Mouse (Mus musculus): ENCODE results near the gene Isyna1. TPM values are rescaled to one million over a fixed set of nuclear protein-coding genes. Genes with fewer than 3 reads are reported as not detected.

Isyna1 gene
- 87.1 and 105 TPM in 2 replicates for polyA plus RNA-seq (2015; fragmentation: Nextera tagmentation; extraction: Ambion mirVana)

DNA sequence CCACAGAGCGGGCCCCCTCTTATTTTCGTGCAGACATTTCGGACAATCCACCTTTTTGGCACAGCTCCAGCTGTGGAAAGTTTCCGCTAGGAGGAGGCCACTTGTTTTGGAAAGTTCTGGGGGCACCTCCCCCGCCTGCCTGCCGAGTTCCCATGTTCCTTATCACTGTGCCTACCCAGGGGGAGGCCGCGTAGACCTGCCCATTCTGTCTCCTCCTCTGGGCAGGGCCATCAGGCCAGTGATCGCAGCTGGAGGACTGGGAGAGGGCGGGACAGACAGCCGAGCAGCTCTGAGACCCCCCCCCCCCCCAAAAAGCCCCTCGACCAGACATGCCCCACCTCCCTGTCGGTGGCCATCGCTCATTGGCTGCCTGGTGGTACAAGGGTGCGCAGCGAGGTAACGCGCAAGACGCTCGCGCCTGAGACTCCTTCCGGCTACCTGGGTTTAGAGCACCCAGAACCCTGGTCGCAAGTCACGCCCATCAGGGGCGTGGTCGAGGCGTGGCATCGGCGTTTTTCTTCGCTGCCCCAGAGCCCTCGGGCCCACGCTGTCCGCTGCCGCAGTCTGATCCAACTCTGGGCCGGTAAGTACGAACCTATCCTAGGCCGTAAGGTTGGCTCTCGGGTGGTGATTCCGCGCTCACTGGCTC lies at the start of gene Isyna1:
TSS of gene Isyna1 (plus strand) at position 413 of the 649 bp plus-strand sequence.
- peak within 1 kb of the TSS; percentile 66 for H3K27ac ChIP-seq
- peak within 1 kb of the TSS; percentile 66 for H3K4me3 ChIP-seq
- peak; percentile 84 for ATAC-seq
- H3K9me3 ChIP-seq (replicated peaks) = no peaks in the 10 kb centered on the region
- peak within 1 kb of the TSS; percentile 79 for H3K9ac ChIP-seq
- peaks cover 16% of the 10 kb centered on the region; the same call in 1 of the 2 replicates for H3K27me3 ChIP-seq
- WGBS = under 1% methylated on average over 38 of the region's 40 CpGs
- H3K4me1 ChIP-seq = peaks cover 50% of the 10 kb centered on the region
- H3K4me2 ChIP-seq = peak within 1 kb of the TSS; percentile 98
- peaks cover 51% of the 10 kb centered on the region for H3K36me3 ChIP-seq (ENCODE audit: poor library complexity, severe bottlenecking)

DNA sequence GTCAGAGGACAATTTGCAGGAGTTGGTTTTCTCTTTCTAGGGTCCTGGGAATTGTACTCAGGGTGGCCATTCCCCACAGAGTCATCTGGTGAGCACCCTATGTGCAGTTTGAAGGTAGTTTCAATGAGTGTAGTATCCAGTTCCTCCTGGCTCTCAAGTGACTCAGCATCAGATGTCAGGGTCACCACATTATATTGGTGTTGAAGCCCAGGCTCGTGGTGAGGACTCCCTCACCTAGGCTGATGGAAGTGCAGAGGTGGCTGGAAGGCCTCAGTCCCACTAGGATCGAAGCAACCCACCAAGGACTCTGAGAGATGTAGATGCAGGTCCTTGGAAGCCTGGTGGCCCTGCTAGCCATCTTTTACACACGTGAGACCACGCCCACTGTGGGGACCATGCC lies 47.8 kb upstream of the Isyna1 start:
- 92% methylated on average over 4 of the region's 4 CpGs for WGBS
- ATAC-seq = no peak

DNA sequence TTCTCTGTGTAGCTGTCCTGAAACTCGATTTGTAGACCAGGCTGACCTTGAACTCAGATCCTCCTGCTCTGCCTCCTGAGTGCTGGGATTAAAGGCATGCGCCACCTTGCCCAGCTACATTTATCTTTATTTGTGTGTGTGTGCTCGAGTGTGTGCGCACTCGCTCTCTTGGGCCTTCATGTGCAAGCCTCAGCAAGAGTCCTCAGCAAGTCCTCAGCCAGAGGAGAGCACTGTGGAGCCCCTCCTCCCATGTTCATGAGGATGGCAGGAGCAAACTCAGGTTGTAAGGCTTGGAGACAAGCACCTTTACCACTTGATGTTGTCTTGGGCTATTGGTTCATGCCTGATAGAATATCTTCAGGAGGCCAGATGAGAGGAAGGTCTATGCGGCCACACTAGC lies 46.4 kb upstream of the Isyna1 start:
- Histone ChIP-seq H3K9me3 (replicated peaks) (no peaks in the 10 kb centered on the region), H3K4me1 (peaks cover 3% of the 10 kb centered on the region; the same call in 1 of the 2 replicates), H3K36me3 (ENCODE audit: poor library complexity, severe bottlenecking) (no peaks in the 10 kb centered on the region), H3K4me3 (no peak overlapping the region), H3K27ac (no peak overlapping the region), H3K27me3 (no peaks in the 10 kb centered on the region), H3K4me2 (no peak overlapping the region), H3K9ac (no peak overlapping the region)
- ATAC-seq = no peak
- 93% methylated on average over 6 of the region's 6 CpGs for WGBS

More for the DNA sequence above, 47.8 kb upstream of the Isyna1 start:
- Histone ChIP-seq H3K4me2 (no peak overlapping the region), H3K9me3 (replicated peaks) (no peaks in the 10 kb centered on the region), H3K27ac (no peak overlapping the region), H3K36me3 (ENCODE audit: poor library complexity, severe bottlenecking) (no peaks in the 10 kb centered on the region), H3K4me3 (no peak overlapping the region), H3K9ac (no peak overlapping the region), H3K4me1 (peaks cover 11% of the 10 kb centered on the region), H3K27me3 (no peaks in the 10 kb centered on the region)

DNA sequence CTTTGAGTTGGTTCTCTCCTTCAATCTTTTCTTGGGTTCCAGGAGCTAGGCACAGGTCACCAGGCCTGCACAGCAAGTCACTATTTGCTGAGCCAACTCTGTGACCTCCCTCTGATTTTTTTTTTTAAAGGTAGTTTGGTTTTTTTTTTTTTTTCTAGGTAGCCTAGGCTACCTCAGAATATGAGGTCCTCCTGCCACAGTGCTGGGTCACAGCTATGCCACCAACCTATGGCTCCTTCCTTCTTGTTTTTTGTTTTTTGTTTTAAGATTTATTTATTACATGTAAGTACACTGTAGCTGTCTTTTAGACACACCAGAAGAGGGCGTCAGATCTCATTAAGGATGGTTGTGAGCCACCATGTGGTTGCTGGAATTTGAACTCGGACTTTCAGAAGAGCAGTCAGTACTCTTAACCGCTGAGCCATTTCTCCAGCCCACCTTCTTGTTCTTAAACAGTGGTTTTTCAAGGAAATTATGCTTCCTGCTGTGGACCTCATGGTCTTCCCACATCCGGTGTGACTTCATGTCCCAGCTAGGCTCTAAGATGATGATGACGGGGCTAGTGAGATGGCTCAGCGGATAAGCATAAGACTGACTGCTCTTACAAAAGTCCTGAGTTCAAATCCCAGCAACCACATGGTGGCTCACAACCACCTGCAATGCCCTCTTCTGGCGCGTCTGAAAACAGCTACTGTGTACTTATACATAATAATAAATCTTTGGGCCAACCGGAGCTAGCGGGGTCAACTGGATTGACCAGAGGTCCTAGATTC lies 44.6 kb upstream of the Isyna1 start:
- Histone ChIP-seq H3K9ac (no peak overlapping the region), H3K27ac (no peak overlapping the region), H3K4me3 (no peak overlapping the region), H3K4me1 (peaks cover 17% of the 10 kb centered on the region), H3K9me3 (replicated peaks) (no peaks in the 10 kb centered on the region), H3K4me2 (no peak overlapping the region), H3K27me3 (no peaks in the 10 kb centered on the region), H3K36me3 (ENCODE audit: poor library complexity, severe bottlenecking) (no peaks in the 10 kb centered on the region)
- WGBS = 96% methylated on average over 10 of the region's 10 CpGs
- ATAC-seq = no peak

DNA sequence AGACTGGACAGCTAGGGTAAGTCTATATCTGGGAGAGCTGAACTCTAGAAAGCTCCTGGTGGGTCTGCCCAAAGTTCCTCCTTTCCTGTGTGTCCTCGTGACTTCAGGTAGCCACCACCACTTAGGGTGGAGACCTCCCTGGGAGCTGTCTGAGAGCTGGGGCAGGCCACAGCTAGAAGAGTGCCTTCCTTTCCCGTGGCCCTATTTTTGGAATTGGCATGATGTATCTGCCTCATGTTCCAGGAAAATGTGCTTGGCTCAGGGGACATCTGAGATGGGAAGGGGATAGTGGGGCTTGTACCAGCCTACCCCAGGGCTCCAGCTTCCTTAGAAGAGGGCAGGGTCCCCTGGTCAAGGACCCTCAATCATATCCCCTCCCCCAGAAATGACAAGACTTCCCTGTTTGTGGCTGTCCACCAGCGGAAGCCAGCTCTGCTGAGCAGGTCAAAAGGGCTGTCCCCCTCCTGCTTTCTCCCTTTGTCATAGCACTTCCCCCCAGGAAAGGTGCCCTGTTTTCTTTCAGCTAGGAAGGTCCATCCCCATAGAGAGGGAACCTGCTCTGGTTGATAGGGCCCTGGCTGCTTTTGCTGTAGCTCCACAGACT lies 42.5 kb upstream of the Isyna1 start:
- Histone ChIP-seq H3K4me3 (no peak overlapping the region), H3K9ac (no peak overlapping the region; the same call in 1 of the 2 replicates), H3K4me1 (peaks cover 17% of the 10 kb centered on the region), H3K9me3 (replicated peaks) (no peaks in the 10 kb centered on the region), H3K36me3 (ENCODE audit: poor library complexity, severe bottlenecking) (no peaks in the 10 kb centered on the region), H3K27ac (no peak overlapping the region), H3K4me2 (no peak overlapping the region), H3K27me3 (no peaks in the 10 kb centered on the region)
- 86% methylated on average over 3 of the region's 3 CpGs for WGBS
- ATAC-seq = no peak

DNA sequence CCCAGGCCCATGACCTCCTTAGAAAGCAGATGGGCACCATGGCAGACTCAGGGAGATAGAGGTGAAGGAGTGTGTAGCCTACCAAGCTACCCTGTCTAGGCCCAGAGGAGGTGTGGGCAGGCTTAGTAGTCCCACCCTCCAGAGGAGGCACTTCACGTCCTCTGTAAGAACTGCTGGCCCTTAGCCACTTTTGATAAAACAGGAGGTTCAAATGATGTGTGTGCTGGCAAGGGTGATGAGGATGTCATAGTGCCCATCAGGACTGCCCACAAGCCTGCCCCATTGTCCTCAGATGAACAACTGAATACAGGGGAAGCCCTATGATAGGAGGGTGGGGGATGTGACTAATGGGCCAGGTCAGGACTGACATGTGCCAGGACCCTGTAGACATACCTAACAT lies 41.3 kb upstream of the Isyna1 start:
- Histone ChIP-seq H3K4me1 (peaks cover 17% of the 10 kb centered on the region), H3K27me3 (no peaks in the 10 kb centered on the region), H3K27ac (no peak overlapping the region), H3K4me2 (no peak overlapping the region), H3K4me3 (no peak overlapping the region), H3K9me3 (replicated peaks) (no peaks in the 10 kb centered on the region), H3K9ac (no peak overlapping the region), H3K36me3 (ENCODE audit: poor library complexity, severe bottlenecking) (no peaks in the 10 kb centered on the region)
- 39% methylated on average over 1 of the region's 1 CpGs for WGBS
- ATAC-seq = no peak

DNA sequence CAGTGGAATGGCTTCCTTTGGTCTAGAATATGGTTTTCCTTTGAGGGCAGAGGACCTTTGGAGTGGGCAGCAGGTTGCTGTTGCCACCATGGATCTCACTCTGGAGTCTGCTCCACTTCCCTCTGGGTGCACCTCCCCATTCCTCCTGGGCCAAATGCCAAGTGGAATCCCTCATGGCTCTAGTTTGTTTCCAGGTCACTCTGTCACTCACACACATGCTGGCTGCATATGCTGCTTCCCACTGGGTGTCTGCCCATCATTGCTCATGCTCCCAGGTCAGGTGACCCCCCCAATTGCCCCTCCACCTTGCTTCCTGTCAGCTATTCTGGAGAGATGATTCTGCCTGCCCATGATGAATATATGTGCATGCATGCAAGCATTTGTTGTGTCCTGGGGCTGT lies 40.4 kb upstream of the Isyna1 start:
- Histone ChIP-seq H3K27me3 (no peaks in the 10 kb centered on the region), H3K4me2 (no peak overlapping the region), H3K36me3 (ENCODE audit: poor library complexity, severe bottlenecking) (no peaks in the 10 kb centered on the region), H3K4me3 (no peak overlapping the region), H3K9me3 (replicated peaks) (no peaks in the 10 kb centered on the region), H3K4me1 (peaks cover 17% of the 10 kb centered on the region), H3K27ac (peak overlapping the region; percentile 31; the same call in 1 of the 2 replicates), H3K9ac (no peak overlapping the region)
- ATAC-seq = no peak

DNA sequence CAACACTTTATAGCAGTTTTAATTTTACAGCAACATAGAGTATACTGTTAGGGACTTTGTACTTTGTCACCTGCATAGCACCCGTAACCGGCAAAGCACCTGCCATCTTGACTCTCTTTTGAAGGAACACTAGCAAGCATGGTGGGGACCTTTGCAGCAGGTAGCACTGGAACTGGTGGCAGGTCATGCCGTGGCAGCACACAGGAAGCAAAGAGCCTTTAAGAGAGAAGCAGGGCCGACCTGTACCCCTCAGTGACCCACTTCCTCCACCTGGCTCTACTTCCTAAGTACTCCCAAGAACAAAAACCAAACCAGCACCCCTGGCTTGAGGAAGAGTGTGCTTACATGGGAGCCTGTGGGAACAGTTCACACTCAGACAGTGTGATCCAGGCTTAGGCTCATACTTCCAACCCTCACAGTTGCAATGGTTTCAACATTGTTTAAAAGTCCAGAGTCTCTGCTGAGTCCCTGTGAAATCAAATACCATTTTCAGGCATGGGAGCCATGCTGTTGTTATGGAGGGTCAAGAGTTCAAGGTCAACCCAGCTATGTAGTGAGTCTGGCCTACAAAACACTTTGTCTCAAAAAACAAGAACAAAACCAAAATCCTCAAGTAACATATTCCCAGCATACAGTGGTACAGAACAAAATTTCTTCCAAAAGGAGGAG lies 39.0 kb upstream of the Isyna1 start:
- peaks cover 17% of the 10 kb centered on the region for H3K4me1 ChIP-seq
- H3K9me3 ChIP-seq (replicated peaks) = no peaks in the 10 kb centered on the region
- no peaks in the 10 kb centered on the region for H3K27me3 ChIP-seq
- 91% methylated on average over 4 of the region's 4 CpGs for WGBS
- no peak for ATAC-seq
- H3K4me2 ChIP-seq = no peak overlapping the region
- H3K4me3 ChIP-seq = no peak overlapping the region
- no peak overlapping the region for H3K27ac ChIP-seq
- H3K9ac ChIP-seq = no peak overlapping the region
- no peaks in the 10 kb centered on the region for H3K36me3 ChIP-seq (ENCODE audit: poor library complexity, severe bottlenecking)

DNA sequence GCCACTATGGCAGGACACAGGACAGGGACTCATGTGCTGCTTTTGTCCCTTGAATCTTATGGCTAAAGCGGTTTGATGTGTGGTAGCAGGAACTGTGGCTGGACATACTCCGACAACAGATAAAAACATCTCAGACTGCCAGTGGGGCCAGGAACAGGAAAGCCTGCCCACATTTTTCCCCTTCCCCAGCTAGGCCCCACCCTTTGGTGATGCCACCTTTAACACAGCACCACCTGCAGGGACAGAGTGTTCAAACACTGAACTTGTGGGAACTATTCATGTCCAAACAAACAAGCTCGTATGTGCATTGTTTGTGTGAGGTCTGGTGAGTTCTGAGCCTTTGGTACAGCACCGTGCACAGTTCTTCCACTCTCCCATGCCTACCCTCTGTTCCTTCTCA lies 35.8 kb upstream of the Isyna1 start:
- Histone ChIP-seq H3K27ac (no peak overlapping the region), H3K4me3 (no peak overlapping the region), H3K9me3 (replicated peaks) (no peaks in the 10 kb centered on the region), H3K27me3 (no peaks in the 10 kb centered on the region), H3K4me1 (peaks cover 10% of the 10 kb centered on the region), H3K36me3 (ENCODE audit: poor library complexity, severe bottlenecking) (no peaks in the 10 kb centered on the region), H3K4me2 (no peak overlapping the region), H3K9ac (no peak overlapping the region)
- 65% methylated on average over 4 of the region's 4 CpGs for WGBS
- no peak for ATAC-seq

DNA sequence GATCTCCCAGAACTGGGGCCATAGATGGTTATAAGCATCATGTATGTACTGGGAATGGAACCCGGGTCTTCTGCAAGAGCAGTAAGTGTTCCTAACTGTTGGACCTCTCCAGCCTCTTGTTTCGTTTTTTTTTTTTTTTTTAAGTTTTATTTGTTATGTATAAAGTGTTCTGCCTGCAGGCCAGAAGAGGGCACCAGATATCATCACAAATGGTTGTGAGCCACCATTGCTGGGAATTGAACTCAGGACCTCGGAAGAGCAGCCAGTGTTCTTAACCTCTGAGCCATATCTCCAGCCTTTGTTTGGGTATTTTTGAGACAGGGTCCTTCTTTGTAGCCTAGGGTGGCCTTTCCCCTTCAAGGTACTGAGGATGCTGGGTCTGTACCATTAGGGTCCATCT lies 35.2 kb upstream of the Isyna1 start:
- H3K36me3 ChIP-seq (ENCODE audit: poor library complexity, severe bottlenecking) = no peaks in the 10 kb centered on the region
- H3K9me3 ChIP-seq (replicated peaks) = no peaks in the 10 kb centered on the region
- H3K4me3 ChIP-seq = no peak overlapping the region
- no peak overlapping the region for H3K9ac ChIP-seq
- WGBS = 85% methylated on average over 3 of the region's 3 CpGs
- no peaks in the 10 kb centered on the region for H3K27me3 ChIP-seq
- H3K4me1 ChIP-seq = peaks cover 3% of the 10 kb centered on the region
- no peak overlapping the region for H3K27ac ChIP-seq
- H3K4me2 ChIP-seq = no peak overlapping the region
- no peak for ATAC-seq

DNA sequence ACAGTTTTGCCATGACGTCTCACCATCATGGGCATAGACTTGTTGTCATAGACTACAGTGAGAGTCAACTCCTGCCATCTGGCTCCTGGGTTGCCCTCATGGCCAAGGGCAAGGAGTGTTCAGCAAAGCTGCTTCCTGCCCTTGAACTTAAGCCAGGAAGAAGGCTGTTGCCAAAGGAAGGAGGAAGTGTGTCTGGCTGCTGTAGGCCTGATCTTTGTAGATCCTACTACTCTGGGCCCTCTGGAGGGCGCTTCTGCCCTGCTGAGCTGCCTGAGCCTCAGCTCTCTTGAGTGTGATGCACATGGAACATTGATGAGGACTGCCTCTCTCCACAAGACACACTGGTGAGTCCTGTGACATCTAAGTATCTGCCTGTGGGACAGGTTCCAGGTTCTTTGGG lies 34.1 kb upstream of the Isyna1 start:
- Histone ChIP-seq H3K4me2 (no peak overlapping the region), H3K4me1 (peaks cover 5% of the 10 kb centered on the region; the same call in 1 of the 2 replicates), H3K27ac (no peak overlapping the region), H3K36me3 (ENCODE audit: poor library complexity, severe bottlenecking) (no peaks in the 10 kb centered on the region), H3K4me3 (no peak overlapping the region), H3K9me3 (replicated peaks) (no peaks in the 10 kb centered on the region), H3K9ac (no peak overlapping the region), H3K27me3 (no peaks in the 10 kb centered on the region)
- 95% methylated on average over 2 of the region's 2 CpGs for WGBS
- no peak for ATAC-seq

DNA sequence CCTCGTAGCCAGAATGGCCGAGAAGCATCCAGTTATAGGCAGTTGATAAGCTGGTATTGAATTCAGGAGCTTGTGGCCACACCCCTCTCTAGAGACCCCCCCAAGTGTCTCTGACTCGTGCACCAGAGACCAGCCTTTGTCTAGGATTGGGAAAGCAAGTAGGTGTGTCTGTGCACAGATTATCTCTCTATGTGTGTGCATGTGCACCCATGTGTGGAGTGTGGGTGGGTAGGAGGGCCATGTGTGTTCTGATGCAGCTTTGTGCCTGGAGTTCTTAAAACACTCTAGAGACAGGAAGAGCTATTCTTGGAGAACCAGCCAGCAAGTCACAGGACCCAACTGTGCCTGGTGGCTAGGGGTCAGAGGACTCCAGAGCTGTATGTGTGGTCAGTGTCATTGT lies 33.6 kb upstream of the Isyna1 start:
- no peak overlapping the region for H3K4me2 ChIP-seq
- no peaks in the 10 kb centered on the region for H3K9me3 ChIP-seq (replicated peaks)
- no peak overlapping the region for H3K4me3 ChIP-seq
- H3K4me1 ChIP-seq = peaks cover 10% of the 10 kb centered on the region
- ATAC-seq = no peak
- H3K27me3 ChIP-seq = no peaks in the 10 kb centered on the region
- H3K27ac ChIP-seq = no peak overlapping the region
- no peak overlapping the region for H3K9ac ChIP-seq
- WGBS = 71% methylated on average over 3 of the region's 3 CpGs
- H3K36me3 ChIP-seq (ENCODE audit: poor library complexity, severe bottlenecking) = no peaks in the 10 kb centered on the region
